Mouse (Mus musculus): ENCODE results near the gene Chek2.
"Not testable (repeated sequence)": the region's sequence is repeated elsewhere in the genome, so short reads cannot be mapped to it uniquely, and the experiment has no call there.

Gene Chek2

GRCm38 (mm10) chr5:110839038-110839677 lies 621 bp upstream of the Chek2 start:
- DNase-seq (ENCODE audit: low spot score) = no peak

DNA sequence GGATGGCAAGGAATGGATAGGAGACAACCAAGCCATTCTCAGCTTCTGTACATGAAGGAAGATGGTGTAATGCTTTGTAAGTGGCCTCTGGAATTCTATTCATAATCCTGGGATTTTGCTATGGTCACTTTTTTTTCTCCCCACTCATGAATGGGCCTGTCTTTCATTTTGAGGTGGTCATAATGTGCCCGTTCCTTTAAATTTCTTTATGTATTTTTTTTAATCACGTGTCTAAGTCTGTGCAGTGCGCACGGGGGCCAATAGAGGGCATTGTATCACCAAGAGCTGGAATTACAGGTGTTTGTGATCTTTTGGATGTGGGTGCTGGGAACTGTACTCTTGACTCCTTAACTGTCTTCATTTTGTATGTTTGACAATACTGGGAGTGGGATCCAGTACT lies 686 bp downstream of the Chek2 start:
- DNase-seq (ENCODE audit: low spot score) = peak; percentile 45

GRCm38 (mm10) chr5:110841046-110841862 lies 1.5 kb downstream of the Chek2 start:
- peak; percentile 20 for DNase-seq (ENCODE audit: low spot score)

- no peak for DNase-seq (ENCODE audit: low spot score)
Observed at GRCm38 (mm10) chr5:110852990-110853389, 13.2 kb downstream of the Chek2 start.

GRCm38 (mm10) chr5:110857091-110857490 lies 17.3 kb downstream of the Chek2 start:
- no peak for DNase-seq (ENCODE audit: low spot score)

GRCm38 (mm10) chr5:110859013-110859650 lies 19.4 kb downstream of the Chek2 start:
- DNase-seq (ENCODE audit: low spot score) = no peak

- no peak for DNase-seq (ENCODE audit: low spot score)
Observed at GRCm38 (mm10) chr5:110860445-110860844, 20.7 kb downstream of the Chek2 start.

- DNase-seq (ENCODE audit: low spot score) = peak; percentile 20
Observed at GRCm38 (mm10) chr5:110868460-110868859, 28.7 kb downstream of the Chek2 start.

GRCm38 (mm10) chr5:110869242-110869669 lies 29.5 kb downstream of the Chek2 start:
- DNase-seq (ENCODE audit: low spot score) = no peak

DNA sequence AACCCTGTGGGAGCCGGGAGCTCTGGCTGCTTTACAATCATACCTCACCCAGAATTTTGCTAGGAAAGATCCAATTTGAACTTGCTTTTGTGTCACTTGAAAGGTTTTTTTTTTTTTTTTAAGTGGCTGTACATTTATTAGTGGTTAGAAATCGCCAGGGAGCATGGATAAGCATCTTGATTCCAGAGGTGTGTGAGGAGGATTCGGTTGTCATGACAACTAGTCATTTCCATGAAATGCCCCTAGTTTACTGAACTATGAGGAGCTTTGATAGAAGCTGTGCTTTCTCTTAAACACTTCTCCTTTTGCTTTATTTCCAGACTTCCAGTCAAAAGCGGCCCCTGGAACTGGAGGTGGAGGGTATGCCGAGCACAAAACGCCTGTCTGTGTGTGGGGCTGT lies 33.4 kb downstream of the Chek2 start:
- DNase-seq (ENCODE audit: low spot score) = no peak

DNA sequence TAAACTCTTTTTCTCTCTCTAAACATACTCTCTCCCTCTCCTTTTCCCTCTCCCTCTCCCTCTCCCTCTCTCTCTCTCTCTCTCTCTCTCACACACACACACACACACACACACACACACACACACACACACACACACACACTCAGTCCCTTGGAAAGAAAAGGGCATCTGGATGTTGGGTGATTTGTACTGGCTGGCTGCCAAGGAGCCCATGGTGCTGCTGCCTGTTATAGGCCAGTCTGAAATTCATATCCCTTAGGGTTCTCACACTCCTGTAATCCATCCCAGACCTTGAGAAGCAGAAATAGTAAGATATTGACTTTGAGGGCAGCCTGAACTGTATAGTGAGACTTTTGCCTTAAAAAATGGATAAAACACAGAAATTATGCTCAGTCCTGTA lies 34.9 kb downstream of the Chek2 start:
- DNase-seq (ENCODE audit: low spot score) = peak; percentile 78

- DNase-seq (ENCODE audit: low spot score) = no peak
Observed at GRCm38 (mm10) chr5:110875286-110875685, 35.5 kb downstream of the Chek2 start.

DNA sequence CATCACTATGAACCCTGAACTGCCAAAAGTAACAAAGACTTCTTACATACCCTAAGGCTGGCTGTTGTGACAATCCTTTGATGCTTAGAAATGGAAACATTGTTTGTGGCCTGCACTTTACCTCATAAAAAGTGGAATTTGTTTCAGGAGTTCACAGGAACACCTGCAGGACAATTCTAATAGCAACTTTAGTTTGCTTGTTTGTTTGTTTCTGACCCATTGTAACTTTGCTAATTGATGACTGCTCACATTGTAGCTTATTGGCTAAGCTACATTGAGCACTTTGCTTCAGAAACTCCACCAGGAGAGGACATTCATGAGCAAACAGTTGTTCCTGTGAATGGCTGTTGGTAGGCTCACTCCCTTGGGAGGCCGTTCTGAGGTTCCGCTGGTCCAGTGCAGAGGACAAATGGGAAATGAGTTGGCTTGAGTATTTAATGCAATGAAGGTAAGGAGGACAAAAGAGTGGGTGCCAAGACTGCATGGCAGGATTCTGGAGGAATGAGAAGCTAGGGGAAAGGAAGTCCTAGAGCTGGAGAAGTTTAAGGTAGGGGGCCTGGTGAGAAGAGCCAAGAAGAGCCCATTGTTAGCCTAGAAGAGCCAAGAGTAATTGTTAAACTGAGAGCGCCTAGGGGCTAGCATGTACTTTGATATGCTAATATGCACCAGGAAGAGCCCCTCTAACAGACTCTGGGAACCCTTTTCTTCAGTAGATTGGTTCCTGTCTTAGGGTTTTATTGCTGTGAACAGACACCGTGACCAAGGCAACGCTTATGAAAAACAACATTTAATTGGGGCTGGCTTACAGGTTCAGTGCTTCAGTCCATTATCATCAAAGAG lies 38.1 kb downstream of the Chek2 start:
- DNase-seq (ENCODE audit: low spot score) = no peak

DNA sequence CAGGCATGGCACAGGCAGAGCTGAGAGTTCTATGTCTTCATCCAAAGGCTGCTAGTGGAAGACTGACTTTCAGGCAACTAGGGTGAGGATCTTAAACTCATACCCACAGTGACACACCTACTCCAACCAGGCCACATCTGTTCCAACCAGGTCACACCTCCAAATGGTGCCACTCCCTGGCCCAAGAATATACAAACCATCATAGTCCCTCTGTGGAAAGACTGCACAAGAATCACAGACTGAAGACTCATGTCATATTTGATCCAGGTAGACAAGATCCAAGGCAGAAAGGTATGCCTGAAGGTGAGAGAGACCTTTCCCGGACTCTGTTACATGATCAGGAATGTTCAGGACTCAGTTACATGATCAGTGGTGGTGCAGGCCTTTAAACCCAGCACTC lies 38.7 kb downstream of the Chek2 start:
- not testable (repeated sequence) for DNase-seq (ENCODE audit: low spot score)

DNA sequence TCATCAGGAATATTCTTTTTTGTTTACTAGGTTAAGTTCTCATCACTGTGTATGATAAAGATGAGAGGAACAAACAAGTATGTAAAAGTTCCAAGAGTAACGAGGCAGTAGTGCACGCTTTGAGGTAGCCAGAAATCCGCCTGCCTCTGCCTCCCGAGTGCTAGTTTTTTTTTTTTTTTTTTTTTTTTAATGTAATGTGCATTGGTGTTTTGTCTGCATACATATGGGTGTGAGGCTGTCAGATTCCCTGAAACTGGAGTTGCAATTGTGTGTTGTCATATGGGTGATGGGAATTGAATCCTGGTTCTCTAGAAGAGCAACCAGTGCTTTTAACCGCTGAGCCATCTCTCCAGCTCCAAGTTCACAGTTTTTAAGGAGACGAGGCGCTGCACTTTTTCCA lies 39.3 kb downstream of the Chek2 start:
- DNase-seq (ENCODE audit: low spot score) = no peak

DNA sequence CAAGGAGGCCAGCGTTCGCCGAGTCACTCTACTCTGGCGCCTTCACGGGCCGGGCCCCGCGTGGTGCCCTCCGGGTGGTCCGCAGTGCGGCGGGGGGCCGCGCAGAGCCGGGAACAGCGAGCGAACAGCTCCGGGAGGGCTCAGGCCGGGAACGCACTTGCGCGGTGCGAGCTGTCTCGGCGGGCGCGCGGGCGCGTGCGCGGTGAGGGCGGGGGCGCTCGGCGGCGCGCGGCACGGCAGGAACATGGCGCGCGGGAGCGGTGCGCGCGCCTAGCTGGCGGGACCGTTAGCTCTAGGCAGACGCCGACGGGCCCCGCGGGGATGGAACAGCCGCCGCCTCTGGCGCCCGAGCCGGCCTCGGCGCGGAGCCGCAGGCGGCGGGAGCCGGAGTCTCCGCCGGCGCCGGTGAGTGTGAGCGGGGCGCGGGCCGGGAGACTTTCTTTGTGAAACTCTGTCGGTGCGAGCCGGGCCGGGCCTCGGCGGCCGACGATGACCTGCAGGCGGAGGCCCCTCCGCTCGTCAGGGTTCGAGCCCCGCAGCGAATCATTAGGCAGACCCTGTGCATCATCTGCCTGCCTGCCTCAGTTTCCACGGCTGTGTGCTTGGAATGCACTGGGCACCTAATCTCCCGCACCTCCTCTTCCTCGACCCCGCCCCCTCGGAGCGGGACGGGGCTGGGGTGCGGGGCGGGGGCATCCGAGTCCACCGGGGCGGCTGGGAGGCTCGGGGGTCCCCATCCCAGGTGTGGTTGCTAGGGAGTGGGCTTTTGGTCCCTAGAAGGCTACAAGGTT lies 40.0 kb downstream of the Chek2 start, which contains the start of gene Ttc28:
Gene Ttc28 (plus strand): TSS at position 220 of the 791 bp plus-strand sequence.
- DNase-seq (ENCODE audit: low spot score) = peak; percentile 81

DNA sequence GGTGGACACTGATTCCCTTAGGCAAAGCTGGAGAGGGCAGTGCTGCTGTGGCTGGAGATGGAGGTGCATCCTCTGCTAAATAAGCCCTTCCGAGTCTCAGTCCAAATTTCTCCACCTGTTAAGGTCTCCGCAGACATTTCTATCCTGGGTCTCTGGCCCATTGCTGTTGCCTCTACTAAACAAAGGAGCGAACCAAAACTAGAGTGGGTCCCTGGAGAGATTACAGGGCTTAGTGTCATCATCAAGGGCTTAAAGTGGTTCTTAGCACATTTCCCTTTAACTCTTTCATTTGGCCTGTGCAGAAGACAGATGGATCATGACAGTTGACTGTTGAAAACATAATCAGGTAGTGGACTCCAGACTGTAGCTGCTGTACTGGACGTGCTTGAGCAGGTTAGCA lies 48.8 kb downstream of the Chek2 start:
- DNase-seq (ENCODE audit: low spot score) = no peak

DNA sequence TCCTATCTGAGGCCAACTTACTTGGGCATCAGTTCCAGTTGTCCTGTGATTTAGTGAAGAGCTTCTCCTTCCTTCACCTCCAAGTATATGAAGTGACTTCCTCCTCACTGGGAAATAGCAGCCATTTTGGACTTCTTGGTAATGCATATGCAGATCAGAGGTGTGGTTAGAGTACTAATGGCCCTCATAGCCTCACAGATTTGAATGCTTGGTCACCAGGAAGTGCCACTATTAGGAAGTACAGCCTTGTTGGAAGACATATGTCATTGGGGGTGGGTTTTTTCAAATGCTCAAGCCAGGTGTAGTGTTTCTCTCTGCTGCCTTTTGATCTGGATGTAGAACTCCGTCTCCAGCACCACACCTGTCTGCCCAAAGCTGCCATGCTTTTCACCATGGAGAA lies 50.2 kb downstream of the Chek2 start:
- no peak for DNase-seq (ENCODE audit: low spot score)

DNA sequence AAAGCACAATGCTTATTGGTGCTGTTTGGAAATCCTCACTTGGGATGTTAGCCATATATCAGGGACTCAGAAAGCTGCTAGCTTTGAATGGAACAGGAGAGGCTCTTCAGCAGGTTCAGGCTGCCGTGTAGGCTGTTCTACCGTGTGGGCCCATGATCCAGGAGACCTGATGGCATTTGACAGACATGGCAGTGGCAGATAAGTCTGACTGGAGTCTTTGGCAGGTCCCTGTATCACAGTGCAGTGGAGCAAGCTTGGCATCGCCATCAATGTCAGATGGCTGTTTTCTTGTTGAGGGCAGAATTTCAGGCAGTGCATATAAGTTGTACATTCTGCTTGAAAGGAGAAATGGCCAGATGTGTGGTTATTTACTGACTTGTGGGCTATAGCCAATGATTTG lies 50.8 kb downstream of the Chek2 start:
- DNase-seq (ENCODE audit: low spot score) = no peak

- DNase-seq (ENCODE audit: low spot score) = no peak
Observed at GRCm38 (mm10) chr5:110897114-110897788, 57.5 kb downstream of the Chek2 start.

GRCm38 (mm10) chr5:110898169-110898568 lies 58.4 kb downstream of the Chek2 start:
- DNase-seq (ENCODE audit: low spot score) = no peak
